20 mouse cellular contexts compared by ENCODE assay signal in the genomic region with DNA sequence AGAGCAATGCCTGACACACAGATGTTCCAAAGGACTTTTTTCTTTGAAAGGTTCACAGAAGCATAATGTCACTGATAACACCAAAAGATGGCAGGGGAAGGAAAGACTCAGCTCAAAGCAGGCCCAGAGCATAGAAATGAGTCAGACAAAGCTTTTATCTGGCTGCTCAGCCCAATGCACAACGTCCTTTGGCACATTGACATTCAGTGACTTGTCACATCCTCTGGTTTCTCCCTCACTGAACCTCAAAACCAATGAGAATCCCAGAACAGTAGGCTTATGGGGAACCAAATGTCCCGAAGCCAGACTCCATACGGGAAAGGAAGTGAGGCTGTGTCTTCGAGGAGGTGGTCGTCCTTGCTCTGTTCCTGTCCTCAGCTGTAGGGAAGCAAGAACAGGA.
DNase-seq lines count a peak whose midpoint lies in the region; ATAC-seq and TF ChIP-seq lines count a peak whose summit lies in the region.
"Had no signal": no experiment of that assay in that cellular context is flagged by ENCODE, and none has a peak within 500 bp of the region (broad histone marks: within the 10 kb centered on the region; RNA-seq: fewer than 3 reads in every experiment).

No protein-coding gene starts in this region.

- 58% methylated on average over 5 of the region's 5 CpGs for WGBS in heart, adult 2 months
- WGBS in heart, embryonic 10.5 days = 64% methylated on average over 5 of the region's 5 CpGs
- 72% methylated on average over 5 of the region's 5 CpGs for WGBS in lung, adult 2 months

- no peaks in the 10 kb centered on the region for H3K79me2 ChIP-seq in heart, adult 2 months (replicated peaks; ENCODE audit: control insufficient read depth, insufficient read depth, low read length)

- TF ChIP-seq EP300 in heart, adult 2 months (IDR thresholded peaks at IDR 0.05; ENCODE audit: insufficient read depth, low read depth, low read length) = no peak

- TF ChIP-seq CTCF in layer of hippocampus, adult 2 months (conservative IDR thresholded peaks at IDR 0.05) = no peak
- no peak for TF ChIP-seq CTCF in heart, adult 2 months (IDR thresholded peaks at IDR 0.05)
- TF ChIP-seq CTCF in lung, adult 2 months (IDR thresholded peaks at IDR 0.05; ENCODE audit: insufficient read depth, low read length) = no peak

- H3K9ac ChIP-seq in heart, adult 2 months (ENCODE audit: low read depth, low read length) = no peak overlapping the region
- H3K9ac ChIP-seq: heart, embryonic 12.5 days; hindbrain, embryonic 12.5 days; intestine, embryonic 15.5 days had no signal

- ATAC-seq in CD4-positive, CD25-positive, alpha-beta regulatory T cell, adult 4 months = peak; percentile 60
- ATAC-seq: forebrain, embryonic 14.5 days; hindbrain, embryonic 16.5 days; intestine, embryonic 15.5 days had no signal

- no peak for DNase-seq in layer of hippocampus, adult 2 months (ENCODE audit: low spot score in 2 of 2)
- DNase-seq in layer of hippocampus, adult 9-11 months = no peak
- peak; percentile 18 for DNase-seq in induced T-regulatory cell, adult 2 months (ENCODE audit: low read depth)
- DNase-seq in heart, adult 2 months = no peak
- no peak for DNase-seq in heart, embryonic 10.5 days (ENCODE audit: low spot score)
- no peak for DNase-seq in lung, adult 2 months
- DNase-seq: adrenal gland, adult 8-10 months; adrenal gland, postnatal 36 days; cerebellum, adult 2 months; cerebellum, postnatal 10 days; gastrocnemius, postnatal 36 days; heart, adult 11 months; heart, postnatal 4 days had no signal

- intact Hi-C loops in heart, adult 2 months (cut with DNase I) = loop anchor here (10.0 kb wide), 1 partner anchor 283 kb away; no protein-coding TSS in a partner anchor

- H3K27me3 ChIP-seq in heart, adult 2 months (ENCODE audit: control insufficient read depth, insufficient read depth, low read length) = no peaks in the 10 kb centered on the region
- H3K27me3 ChIP-seq in heart, embryonic 10.5 days (ENCODE audit: insufficient read depth, poor library complexity, severe bottlenecking) = no peaks in the 10 kb centered on the region
- H3K27me3 ChIP-seq: heart, embryonic 12.5 days; intestine, embryonic 15.5 days had no signal

- H3K27ac ChIP-seq in layer of hippocampus, adult 2 months = peak overlapping the region; percentile 39; the same call in 1 of the 2 replicates
- H3K27ac ChIP-seq in heart, adult 2 months = no peak overlapping the region
- H3K27ac ChIP-seq in heart, embryonic 10.5 days = no peak overlapping the region
- H3K27ac ChIP-seq: embryonic facial prominence, embryonic 10.5 days; hindbrain, embryonic 12.5 days; intestine, embryonic 15.5 days had no signal

- no peak for TF ChIP-seq POLR2A in heart, adult 2 months (IDR thresholded peaks at IDR 0.05; ENCODE audit: insufficient read depth, low read depth, low read length)
- TF ChIP-seq POLR2A in lung, adult 2 months (IDR thresholded peaks at IDR 0.05; ENCODE audit: borderline replicate concordance, extremely low read depth, low read depth, low read length) = no peak

- H3K4me1 ChIP-seq in heart, adult 2 months (ENCODE audit: control insufficient read depth, insufficient read depth, low read length) = peaks cover 8% of the 10 kb centered on the region
- peaks cover 16% of the 10 kb centered on the region for H3K4me1 ChIP-seq in heart, embryonic 10.5 days
- H3K4me1 ChIP-seq in lung, adult 2 months (ENCODE audit: control insufficient read depth, insufficient read depth, low read length) = no peaks in the 10 kb centered on the region
- H3K4me1 ChIP-seq: intestine, embryonic 15.5 days had no signal

- no peak overlapping the region for H3K4me3 ChIP-seq in layer of hippocampus, adult 2 months
- no peak overlapping the region for H3K4me3 ChIP-seq in heart, adult 2 months
- no peak overlapping the region for H3K4me3 ChIP-seq in heart, embryonic 10.5 days
- H3K4me3 ChIP-seq in lung, adult 2 months (replicated peaks; ENCODE audit: extremely low read depth, low read depth, low read length) = no peak overlapping the region
- H3K4me3 ChIP-seq: embryonic facial prominence, embryonic 10.5 days; heart, embryonic 12.5 days; hindbrain, embryonic 12.5 days; intestine, embryonic 15.5 days had no signal

- H3K9me3 ChIP-seq in heart, embryonic 10.5 days = no peaks in the 10 kb centered on the region
- H3K9me3 ChIP-seq: embryonic facial prominence, embryonic 10.5 days; heart, embryonic 12.5 days; hindbrain, embryonic 12.5 days; intestine, embryonic 15.5 days had no signal

- H3K36me3 ChIP-seq in heart, adult 2 months (ENCODE audit: control insufficient read depth, insufficient read depth, low read length) = peaks cover 2% of the 10 kb centered on the region; the same call in 1 of the 2 replicates
- no peaks in the 10 kb centered on the region for H3K36me3 ChIP-seq in heart, embryonic 10.5 days
- H3K36me3 ChIP-seq: embryonic facial prominence, embryonic 10.5 days; heart, embryonic 12.5 days; hindbrain, embryonic 12.5 days; intestine, embryonic 15.5 days had no signal
